Mouse (Mus musculus): Measurements from ENCODE around the gene Gpr155. TPM values are rescaled to one million over a fixed set of nuclear protein-coding genes. Genes with fewer than 3 reads are reported as not detected.

Gene Gpr155
- polyA plus RNA-seq, 1 experiment, result 1.3 TPM

- no peak overlapping the region for H3K4me3 ChIP-seq (ENCODE audit: insufficient read depth, poor library complexity, severe bottlenecking)
- no peaks in the 10 kb centered on the region for H3K79me3 ChIP-seq (ENCODE audit: low read depth)
- H3ac ChIP-seq (ENCODE audit: control insufficient read depth, insufficient read length, low read depth), result no peak overlapping the region
- H3K79me2 ChIP-seq (ENCODE audit: control insufficient read depth, insufficient read depth), result no peaks in the 10 kb centered on the region
- H3K27me3 ChIP-seq (ENCODE audit: control insufficient read depth, insufficient read depth, insufficient read length), result no peaks in the 10 kb centered on the region
- H3K36me3 ChIP-seq (ENCODE audit: control insufficient read depth, insufficient read depth), result no peaks in the 10 kb centered on the region
- TF ChIP-seq USF1 (IDR thresholded peaks at IDR 0.05; ENCODE audit: low read depth) (no peak), MYOD1 (IDR thresholded peaks at IDR 0.05; ENCODE audit: control insufficient read depth, insufficient read length, low read depth) (no peak), MYOG (IDR thresholded peaks at IDR 0.05; ENCODE audit: control insufficient read depth, extremely low read depth, insufficient read length) (no peak), FOSL1 (IDR thresholded peaks at IDR 0.05; ENCODE audit: insufficient read depth, low read length, poor library complexity, severe bottlenecking) (no peak), MAX (IDR thresholded peaks at IDR 0.05) (no peak), CTCF (IDR thresholded peaks at IDR 0.05; ENCODE audit: control insufficient read depth, insufficient read depth, insufficient read length) (no peak), CEBPB (IDR thresholded peaks at IDR 0.05; ENCODE audit: low read depth) (no peak)
Measured at GRCm38 (mm10) chr2:73404980-73405379, 18.6 kb upstream of the Gpr155 start.

- H3K79me3 ChIP-seq (ENCODE audit: low read depth), result no peaks in the 10 kb centered on the region
- TF ChIP-seq CTCF (IDR thresholded peaks at IDR 0.05; ENCODE audit: control insufficient read depth, insufficient read depth, insufficient read length) (no peak), MAX (IDR thresholded peaks at IDR 0.05) (no peak), FOSL1 (IDR thresholded peaks at IDR 0.05; ENCODE audit: insufficient read depth, low read length, poor library complexity, severe bottlenecking) (no peak), MYOG (IDR thresholded peaks at IDR 0.05; ENCODE audit: control insufficient read depth, extremely low read depth, insufficient read length) (no peak), CEBPB (IDR thresholded peaks at IDR 0.05; ENCODE audit: low read depth) (no peak), USF1 (IDR thresholded peaks at IDR 0.05; ENCODE audit: low read depth) (no peak), MYOD1 (IDR thresholded peaks at IDR 0.05; ENCODE audit: control insufficient read depth, insufficient read length, low read depth) (no peak)
- no peaks in the 10 kb centered on the region for H3K27me3 ChIP-seq (ENCODE audit: control insufficient read depth, insufficient read depth, insufficient read length)
- H3ac ChIP-seq (ENCODE audit: control insufficient read depth, insufficient read length, low read depth), result no peak overlapping the region
- no peaks in the 10 kb centered on the region for H3K79me2 ChIP-seq (ENCODE audit: control insufficient read depth, insufficient read depth)
- H3K36me3 ChIP-seq (ENCODE audit: control insufficient read depth, insufficient read depth), result no peaks in the 10 kb centered on the region
- no peak overlapping the region for H3K4me3 ChIP-seq (ENCODE audit: insufficient read depth, poor library complexity, severe bottlenecking)
Measured at GRCm38 (mm10) chr2:73404442-73404841, 18.1 kb upstream of the Gpr155 start.

- no peaks in the 10 kb centered on the region for H3K79me3 ChIP-seq (ENCODE audit: low read depth)
- H3ac ChIP-seq (ENCODE audit: control insufficient read depth, insufficient read length, low read depth), result no peak overlapping the region
- H3K4me3 ChIP-seq (ENCODE audit: insufficient read depth, poor library complexity, severe bottlenecking), result no peak overlapping the region
- no peaks in the 10 kb centered on the region for H3K79me2 ChIP-seq (ENCODE audit: control insufficient read depth, insufficient read depth)
- H3K36me3 ChIP-seq (ENCODE audit: control insufficient read depth, insufficient read depth), result no peaks in the 10 kb centered on the region
- no peaks in the 10 kb centered on the region for H3K27me3 ChIP-seq (ENCODE audit: control insufficient read depth, insufficient read depth, insufficient read length)
- TF ChIP-seq FOSL1 (IDR thresholded peaks at IDR 0.05; ENCODE audit: insufficient read depth, low read length, poor library complexity, severe bottlenecking) (no peak), MAX (IDR thresholded peaks at IDR 0.05) (no peak), CEBPB (IDR thresholded peaks at IDR 0.05; ENCODE audit: low read depth) (no peak), USF1 (IDR thresholded peaks at IDR 0.05; ENCODE audit: low read depth) (no peak)
Measured at GRCm38 (mm10) chr2:73403385-73404013, 17.1 kb upstream of the Gpr155 start.

GRCm38 (mm10) chr2:73401689-73402088, 15.3 kb upstream of the Gpr155 start:
- no peaks in the 10 kb centered on the region for H3K27me3 ChIP-seq (ENCODE audit: control insufficient read depth, insufficient read depth, insufficient read length)
- H3K36me3 ChIP-seq (ENCODE audit: control insufficient read depth, insufficient read depth), result no peaks in the 10 kb centered on the region
- no peak overlapping the region for H3ac ChIP-seq (ENCODE audit: control insufficient read depth, insufficient read length, low read depth)
- H3K79me3 ChIP-seq (ENCODE audit: low read depth), result no peaks in the 10 kb centered on the region
- H3K4me3 ChIP-seq (ENCODE audit: insufficient read depth, poor library complexity, severe bottlenecking), result no peak overlapping the region
- TF ChIP-seq FOSL1 (IDR thresholded peaks at IDR 0.05; ENCODE audit: insufficient read depth, low read length, poor library complexity, severe bottlenecking) (no peak), USF1 (IDR thresholded peaks at IDR 0.05; ENCODE audit: low read depth) (no peak), MYOD1 (IDR thresholded peaks at IDR 0.05; ENCODE audit: control insufficient read depth, insufficient read length, low read depth) (no peak), CTCF (IDR thresholded peaks at IDR 0.05; ENCODE audit: control insufficient read depth, insufficient read depth, insufficient read length) (no peak), CEBPB (IDR thresholded peaks at IDR 0.05; ENCODE audit: low read depth) (no peak), MYOG (IDR thresholded peaks at IDR 0.05; ENCODE audit: control insufficient read depth, extremely low read depth, insufficient read length) (no peak), MAX (IDR thresholded peaks at IDR 0.05) (no peak)
- no peaks in the 10 kb centered on the region for H3K79me2 ChIP-seq (ENCODE audit: control insufficient read depth, insufficient read depth)

GRCm38 (mm10) chr2:73397476-73397875, 11.1 kb upstream of the Gpr155 start:
- H3ac ChIP-seq (ENCODE audit: control insufficient read depth, insufficient read length, low read depth), result no peak overlapping the region
- no peaks in the 10 kb centered on the region for H3K36me3 ChIP-seq (ENCODE audit: control insufficient read depth, insufficient read depth)
- TF ChIP-seq MAX (IDR thresholded peaks at IDR 0.05) (no peak), USF1 (IDR thresholded peaks at IDR 0.05; ENCODE audit: low read depth) (no peak), MYOD1 (IDR thresholded peaks at IDR 0.05; ENCODE audit: control insufficient read depth, insufficient read length, low read depth) (no peak), MYOG (IDR thresholded peaks at IDR 0.05; ENCODE audit: control insufficient read depth, extremely low read depth, insufficient read length) (no peak), CEBPB (IDR thresholded peaks at IDR 0.05; ENCODE audit: low read depth) (no peak), CTCF (IDR thresholded peaks at IDR 0.05; ENCODE audit: control insufficient read depth, insufficient read depth, insufficient read length) (no peak), FOSL1 (IDR thresholded peaks at IDR 0.05; ENCODE audit: insufficient read depth, low read length, poor library complexity, severe bottlenecking) (no peak)
- H3K27me3 ChIP-seq (ENCODE audit: control insufficient read depth, insufficient read depth, insufficient read length), result no peaks in the 10 kb centered on the region
- no peaks in the 10 kb centered on the region for H3K79me3 ChIP-seq (ENCODE audit: low read depth)
- H3K4me3 ChIP-seq (ENCODE audit: insufficient read depth, poor library complexity, severe bottlenecking), result no peak overlapping the region
- H3K79me2 ChIP-seq (ENCODE audit: control insufficient read depth, insufficient read depth), result no peaks in the 10 kb centered on the region

All from C2C12 (cell line).